Mouse (Mus musculus) erythroblast, embryonic 14.5 days (primary cell): ENCODE results near the gene Litaf.

Source experiments
- GATA1 ChIP-seq: IDR thresholded peaks from 2 replicates; pipeline ENCODE4 v1.6.1; 2012; ENCODE audit warnings: low read length, inconsistent platforms, mixed read lengths
- TAL1 ChIP-seq: IDR thresholded peaks from 3 replicates; pipeline ENCODE4 v1.6.1; 2012; ENCODE audit warnings: low read length, inconsistent platforms, mixed read lengths

DNA sequence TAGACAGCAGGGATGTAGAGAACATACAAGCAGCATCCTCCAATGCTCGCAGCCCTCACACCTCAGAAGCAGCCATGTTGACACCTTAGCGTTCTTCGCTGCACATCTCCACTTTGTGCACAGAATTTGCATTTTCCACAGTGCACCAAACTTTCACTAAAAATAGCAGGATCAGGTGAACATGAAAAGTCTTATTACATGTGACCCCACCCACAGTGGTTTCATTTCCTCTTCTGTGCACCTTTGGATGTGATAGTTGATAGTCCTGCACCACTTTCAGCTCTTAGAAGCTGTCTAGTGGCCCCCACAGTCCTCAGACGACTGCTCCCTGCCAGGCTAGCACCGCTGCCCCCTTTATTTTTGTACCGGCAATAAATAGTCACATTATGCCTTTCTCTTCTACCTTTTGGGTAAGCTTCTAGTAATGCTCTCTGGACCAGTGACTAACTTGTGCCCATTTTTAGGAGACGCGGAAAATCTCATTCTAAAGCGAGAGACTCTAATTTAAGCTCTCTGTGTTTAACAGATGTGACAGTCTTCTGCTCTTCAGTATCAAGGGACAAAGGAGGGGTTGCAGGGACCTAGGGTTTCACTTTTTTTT, 11.7 kb upstream of the Litaf start:
- TF ChIP-seq TAL1 (no peak), GATA1 (no peak)
